Mouse (Mus musculus) liver, embryonic 14 days (tissue): ENCODE measurements around the gene Tmem185b. TPM values are rescaled to one million over a fixed set of nuclear protein-coding genes. Genes with fewer than 3 reads are reported as not detected.

Experiments used
- polyA plus RNA-seq: library from polyadenylated mRNA; depleted of rRNA; stranded (reverse); fragments of >200 nt; gene quantifications from 2 replicates; pipeline ENCODE4 v1.2.3, GENCODE M21; 2012; rRNA removed

Tmem185b gene
- polyA plus RNA-seq = 4.8 and 6.1 TPM in 2 replicates

DNA sequence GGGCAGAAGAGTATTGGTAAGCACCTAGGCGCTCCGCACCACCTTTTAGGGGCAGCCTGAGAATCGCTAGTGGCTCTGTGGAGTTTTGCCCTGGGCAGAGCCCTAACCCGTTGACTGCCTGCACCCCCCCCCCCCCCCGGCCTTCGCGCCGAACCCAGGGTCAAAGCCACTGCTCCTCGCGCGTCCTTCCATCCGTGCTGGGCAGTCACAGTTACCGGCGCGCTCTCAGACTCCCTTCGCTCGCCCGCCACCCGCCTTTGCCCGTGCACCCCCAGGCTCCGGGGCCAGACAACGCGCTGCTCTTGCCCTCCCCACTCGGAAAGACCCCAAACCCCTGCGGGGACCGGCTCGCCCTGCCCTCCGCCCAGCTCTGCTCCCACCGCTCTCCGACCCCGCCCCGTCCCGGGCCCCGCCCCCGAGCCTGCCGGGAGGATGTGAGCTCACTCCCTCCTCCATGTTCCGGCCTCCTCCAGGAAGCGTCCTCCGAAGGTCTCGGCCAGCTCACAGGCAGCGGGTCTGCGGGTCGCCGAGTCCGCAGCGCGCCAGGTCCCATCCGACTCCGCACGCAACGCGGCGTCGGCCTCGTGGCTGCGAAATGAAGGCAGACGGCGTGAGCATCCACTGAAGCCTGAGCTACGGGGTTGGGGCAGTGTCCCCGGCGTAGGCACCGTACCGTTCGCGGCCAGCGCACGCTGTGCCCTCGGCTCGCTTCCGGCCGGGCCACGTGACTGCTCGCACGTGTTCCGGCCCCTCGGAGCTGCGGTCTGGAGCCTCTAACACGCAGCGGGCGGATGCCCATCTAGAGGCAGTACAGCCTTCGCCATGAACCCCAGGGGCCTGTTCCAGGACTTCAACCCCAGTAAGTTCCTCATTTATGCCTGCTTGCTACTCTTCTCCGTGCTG, at the start of gene Tmem185b:
Gene Tmem185b (plus strand): TSS at position 472 of the 903 bp plus-strand sequence.

DNA sequence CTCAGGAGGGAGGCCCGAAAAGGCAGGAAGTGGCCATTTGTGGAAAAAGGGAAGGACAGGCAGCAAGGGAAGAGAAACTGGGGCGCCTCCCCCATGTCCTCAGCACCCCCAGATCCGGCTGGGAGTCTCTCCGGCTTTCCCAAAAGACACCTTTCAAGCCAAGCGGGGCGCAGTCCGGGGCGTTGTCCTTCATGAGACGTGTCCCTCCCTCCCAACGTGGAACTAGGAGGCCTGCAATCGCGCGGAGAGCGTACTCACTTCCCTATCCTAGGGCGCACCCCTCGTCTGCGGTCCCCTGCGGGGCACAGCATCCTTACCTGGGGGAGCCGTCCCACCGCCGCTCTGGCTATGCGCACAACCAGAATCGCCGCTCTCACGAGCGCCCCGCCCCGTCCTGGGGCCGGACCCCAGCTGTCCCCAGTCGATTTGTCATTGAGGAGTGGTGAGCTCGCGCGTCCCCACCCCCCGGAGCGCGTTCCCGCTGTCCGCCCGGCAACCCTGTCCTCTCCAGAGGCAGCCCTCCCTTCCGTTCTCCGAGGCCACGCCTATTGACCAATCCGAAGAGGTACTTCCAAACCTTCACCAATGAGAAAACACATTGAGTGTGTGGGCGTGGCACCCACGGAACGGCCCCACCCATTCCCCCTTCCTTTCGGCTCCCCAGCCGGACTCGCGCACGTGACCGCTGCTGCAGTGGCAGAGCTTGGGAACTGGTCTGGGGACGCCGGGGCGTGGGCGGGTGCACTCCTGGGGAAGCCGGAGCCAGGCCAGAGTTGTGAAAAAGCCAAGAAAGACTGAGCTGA, 21.5 kb upstream of the Tmem185b start, which contains the start of gene Ralb:
Gene Ralb (minus strand): TSS at position 535 of the 803 bp plus-strand sequence.

Other genes starting within 250 kb of the Tmem185b start
- gene Inhbb, start 103.9 kb upstream of the Tmem185b start, polyA plus RNA-seq = 0.08 and 0.09 TPM in 2 replicates
- 11.5 and 13.0 TPM in 2 replicates for gene Ralb, start 21.4 kb upstream of the Tmem185b start, polyA plus RNA-seq
- 5.8 and 6.5 TPM in 2 replicates for gene Epb41l5, start 122.8 kb downstream of the Tmem185b start, polyA plus RNA-seq